Mouse (Mus musculus): ENCODE results near the gene Gng8.

The Gng8 gene

GRCm38 (mm10) chr7:16924037-16924834 lies 32.6 kb downstream of the Gng8 start, which contains the start of gene Calm3:
TSS of gene Calm3 (minus strand) at chr7:16924114.
- DNase-seq (ENCODE audit: low spot score) = peak; percentile 100

- DNase-seq (ENCODE audit: low spot score) = no peak
Observed at GRCm38 (mm10) chr7:16928341-16928740, 36.8 kb downstream of the Gng8 start.

GRCm38 (mm10) chr7:16930850-16931249 lies 39.3 kb downstream of the Gng8 start:
- DNase-seq (ENCODE audit: low spot score) = peak; percentile 92

GRCm38 (mm10) chr7:16931968-16932627 lies 40.5 kb downstream of the Gng8 start:
- DNase-seq (ENCODE audit: low spot score) = peak; percentile 98

- peak; percentile 77 for DNase-seq (ENCODE audit: low spot score)
Observed at GRCm38 (mm10) chr7:16932704-16933577, 41.4 kb downstream of the Gng8 start.

GRCm38 (mm10) chr7:16937312-16937711 lies 45.7 kb downstream of the Gng8 start:
- DNase-seq (ENCODE audit: low spot score) = no peak

GRCm38 (mm10) chr7:16938117-16938791 lies 46.7 kb downstream of the Gng8 start:
- no peak for DNase-seq (ENCODE audit: low spot score)

- DNase-seq (ENCODE audit: low spot score) = no peak
Observed at GRCm38 (mm10) chr7:16940292-16940691, 48.7 kb downstream of the Gng8 start.

GRCm38 (mm10) chr7:16942861-16943260 lies 51.3 kb downstream of the Gng8 start:
- DNase-seq (ENCODE audit: low spot score) = no peak

- peak; percentile 97 for DNase-seq (ENCODE audit: low spot score)
Observed at GRCm38 (mm10) chr7:16944061-16944807, 52.6 kb downstream of the Gng8 start, which contains the start of gene Pnmal2. TSS of gene Pnmal2 (plus strand) at chr7:16944682.

GRCm38 (mm10) chr7:16944808-16945315 lies 53.3 kb downstream of the Gng8 start:
- no peak for DNase-seq (ENCODE audit: low spot score)

Data from retina, embryonic 14.5 days (tissue).